Mouse (Mus musculus) ES-Bruce4 (cell line): ENCODE measurements around the gene Gm9758.
"Not testable (repeated sequence)": the region's sequence is repeated elsewhere in the genome, so short reads cannot be mapped to it uniquely, and the experiment has no call there.

Experiments
- CTCF ChIP-seq: IDR thresholded peaks from one replicate; pipeline ENCODE4 v1.8.1; 2011; ENCODE audit warnings: low read depth, low read length
- EP300 ChIP-seq: IDR thresholded peaks from 2 replicates; pipeline ENCODE4 v1.6.1; 2011; ENCODE audit warnings: low read depth, low read length; ENCODE audit not compliant: insufficient read depth
- POLR2A ChIP-seq: IDR thresholded peaks from one replicate; pipeline ENCODE4 v1.8.1; 2011; ENCODE audit warnings: low read length; ENCODE audit not compliant: insufficient read depth

DNA sequence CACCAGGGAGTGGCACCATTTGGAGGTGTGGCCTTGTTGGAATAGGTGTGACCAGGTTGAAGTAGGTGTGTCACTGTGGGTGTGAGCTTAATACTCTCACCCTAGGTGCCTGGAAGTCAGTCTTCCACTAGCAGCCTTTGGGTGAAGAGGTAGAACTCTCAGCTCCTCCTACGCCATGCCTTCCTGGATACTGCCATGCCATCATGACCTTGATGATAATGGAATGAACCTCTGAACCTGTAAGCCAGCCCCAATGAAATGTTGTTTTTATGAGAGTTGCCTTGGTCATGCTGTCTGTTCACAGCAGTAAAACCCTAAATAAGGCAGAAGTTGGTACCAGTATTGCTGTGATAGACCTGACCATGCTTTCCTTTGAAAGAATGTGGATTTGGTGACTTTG lies 26.3 kb upstream of the Gm9758 start:
- not testable (repeated sequence) for TF ChIP-seq CTCF, EP300, POLR2A
